Mouse (Mus musculus): ENCODE measurements around the gene Snx32.

DNA sequence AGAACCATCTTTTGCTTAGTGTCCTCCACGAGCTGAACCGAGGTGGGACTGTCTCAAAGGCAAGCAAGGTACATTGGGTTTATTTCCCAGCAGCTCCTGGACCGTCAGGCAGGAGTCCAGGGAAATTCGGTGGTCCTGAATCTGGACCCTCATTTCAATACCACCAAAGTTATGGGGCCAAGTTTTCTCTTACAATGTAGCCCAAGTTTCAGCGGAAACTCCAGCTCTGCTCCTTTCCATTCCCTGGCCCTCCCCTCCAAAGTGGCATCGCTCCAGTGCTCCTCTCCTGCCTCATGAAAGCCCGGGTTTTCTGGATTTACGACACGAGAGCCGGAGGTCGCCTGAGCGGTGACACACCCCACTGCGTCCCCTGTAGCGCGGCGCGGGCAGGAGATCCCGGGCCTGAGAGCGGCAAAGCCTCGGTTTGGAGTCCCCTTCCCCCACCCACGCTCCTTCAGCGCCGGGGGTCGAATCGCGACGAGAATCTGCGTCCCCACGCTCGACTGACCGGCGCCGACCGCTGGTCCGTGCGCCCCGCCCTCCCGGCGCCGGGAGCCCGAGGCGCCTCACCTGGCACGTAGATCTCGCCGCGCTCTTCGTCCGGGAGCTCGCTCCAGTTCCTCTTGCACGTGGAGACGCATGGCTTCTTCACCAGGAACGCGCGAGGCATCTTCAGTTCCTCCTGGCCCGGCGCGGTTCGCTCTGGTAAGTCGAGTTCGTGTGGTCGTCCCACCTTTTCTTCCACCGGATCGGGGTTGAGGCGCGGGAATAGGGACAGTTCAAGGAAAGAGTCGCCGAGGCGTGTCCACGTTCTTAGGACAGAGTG is 49.5 kb upstream of the Snx32 start:
- TF ChIP-seq TAL1 (IDR thresholded peaks at IDR 0.05; ENCODE audit: low read length) (no peak), GATA1 (IDR thresholded peaks at IDR 0.05; ENCODE audit: low read length) (no peak)
